Mouse (Mus musculus) urinary bladder, adult 18-20 months (tissue): ENCODE results near the gene Nif3l1.
A peak's percentile ranks its signal among the peaks of the same experiment; 100 is the strongest.

Experiments used
- DNase-seq, 2 experiments: peaks; one replicate each; pipeline ENCODE4 v3.0.0; 2022; ENCODE audit warnings: low spot score in 2 of 2, mixed read lengths in 2 of 2

Gene Nif3l1

DNA sequence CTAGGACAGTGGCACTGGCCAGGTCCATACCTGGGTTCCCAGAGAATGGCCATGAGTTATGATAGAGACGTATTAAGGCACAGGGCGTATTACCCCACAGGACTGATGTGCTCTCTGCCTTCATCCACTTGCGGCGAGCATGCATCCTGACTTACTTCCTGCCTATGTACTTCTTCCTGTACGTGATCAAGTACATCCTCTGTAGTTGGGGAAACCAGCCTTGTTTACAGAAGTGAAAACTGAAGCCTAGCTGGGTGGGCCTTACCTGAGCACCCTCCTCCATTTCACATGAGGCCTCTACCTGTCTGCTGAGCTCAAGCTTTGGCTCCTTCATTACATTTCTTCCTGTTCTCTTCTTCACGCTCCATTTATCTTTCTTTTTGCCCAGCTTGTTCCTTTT, 9.4 kb downstream of the Nif3l1 start:
- no peak for DNase-seq

DNA sequence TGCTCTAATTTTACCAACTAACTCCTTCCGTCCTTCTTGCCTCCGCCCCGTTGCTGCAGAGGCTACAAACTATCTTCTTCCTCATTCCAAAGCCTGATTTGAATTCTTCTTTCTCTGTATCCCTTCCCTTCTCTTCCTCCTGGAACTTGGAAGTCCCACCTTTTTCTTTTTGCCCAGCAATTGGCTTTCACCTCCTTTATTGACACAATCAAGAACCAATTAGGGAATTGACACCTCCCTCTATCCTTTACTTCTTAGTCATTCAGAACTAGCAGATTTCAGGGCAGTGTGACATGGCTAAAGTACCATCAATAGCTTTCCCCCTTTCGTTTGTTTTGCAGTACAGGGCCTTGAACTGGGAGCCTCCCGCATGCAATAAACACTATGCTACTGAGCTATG, 13.2 kb downstream of the Nif3l1 start:
- DNase-seq, result no peak

GRCm38 (mm10) chr1:58458867-58459266, 13.9 kb downstream of the Nif3l1 start:
- DNase-seq, result no peak

GRCm38 (mm10) chr1:58460566-58460965, 15.6 kb downstream of the Nif3l1 start:
- no peak for DNase-seq

GRCm38 (mm10) chr1:58463935-58464334, 19.0 kb downstream of the Nif3l1 start:
- no peak for DNase-seq

- DNase-seq, result no peak
Measured at GRCm38 (mm10) chr1:58465042-58465441, 20.1 kb downstream of the Nif3l1 start.

GRCm38 (mm10) chr1:58465561-58465960, 20.6 kb downstream of the Nif3l1 start:
- no peak for DNase-seq

GRCm38 (mm10) chr1:58475662-58476061, 30.7 kb downstream of the Nif3l1 start:
- no peak for DNase-seq

GRCm38 (mm10) chr1:58482647-58483046, 37.7 kb downstream of the Nif3l1 start:
- DNase-seq, result no peak

- DNase-seq, result no peak
Measured at GRCm38 (mm10) chr1:58495603-58496002, 50.7 kb downstream of the Nif3l1 start.

DNA sequence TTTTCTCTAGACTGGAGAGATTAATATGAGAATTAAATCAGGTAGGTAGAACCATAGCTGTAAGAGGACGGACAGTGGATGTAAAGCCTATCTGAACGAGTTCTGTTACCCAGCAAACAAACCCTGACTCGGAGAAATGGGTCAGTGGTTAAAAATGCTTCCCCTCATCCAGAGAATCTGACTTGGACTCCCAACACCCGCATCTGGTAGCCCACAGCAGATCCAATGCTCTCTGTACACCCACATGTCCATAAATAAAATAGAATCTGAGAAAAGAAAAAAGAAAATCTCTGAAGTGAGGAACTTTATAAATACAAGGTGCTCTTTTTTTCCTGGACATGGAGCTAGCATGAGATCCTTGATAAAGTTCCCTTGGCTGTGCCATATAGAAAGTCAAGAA, 52.7 kb downstream of the Nif3l1 start:
- DNase-seq, result no peak

- DNase-seq, result no peak
Measured at GRCm38 (mm10) chr1:58498758-58499157, 53.8 kb downstream of the Nif3l1 start.

GRCm38 (mm10) chr1:58503134-58503533, 58.2 kb downstream of the Nif3l1 start:
- no peak for DNase-seq

- no peak for DNase-seq
Measured at GRCm38 (mm10) chr1:58503793-58504370, 58.9 kb downstream of the Nif3l1 start.

DNA sequence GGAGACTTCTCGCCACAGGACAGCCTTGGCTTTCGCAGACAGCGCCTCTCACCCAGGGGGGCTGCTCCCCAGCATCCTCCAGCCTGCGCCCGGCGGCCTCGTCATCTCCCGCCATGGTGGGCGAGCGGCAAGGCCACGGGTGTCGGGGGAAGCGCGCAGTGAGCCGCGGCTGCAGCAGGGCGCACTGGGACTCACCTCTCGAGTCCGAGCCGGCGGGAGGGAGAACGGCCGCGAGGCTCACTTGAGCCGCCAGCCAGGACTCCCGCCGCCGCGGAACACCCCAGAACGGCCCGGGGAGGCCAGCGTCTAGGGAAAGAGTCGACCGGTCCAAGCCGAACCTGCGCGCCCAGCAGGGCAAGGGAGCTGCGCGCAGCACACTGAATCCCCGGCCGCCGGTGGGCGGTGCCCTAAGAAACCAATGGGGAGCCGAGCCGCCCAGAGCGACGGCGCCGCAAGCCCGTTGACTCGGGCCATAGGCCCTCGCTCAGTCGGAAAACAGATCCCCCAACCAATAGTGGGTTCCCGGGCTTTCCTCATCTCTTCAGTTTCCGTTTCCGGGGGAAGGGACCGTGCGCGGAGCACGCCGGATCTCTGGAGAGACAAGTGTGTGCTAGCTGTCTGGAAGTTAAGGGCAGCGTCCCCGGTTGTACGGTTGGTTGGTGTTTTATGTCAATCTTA, 59.8 kb downstream of the Nif3l1 start, which contains the start of gene Orc2:
Gene Orc2 (minus strand): TSS at position 533 of the 678 bp plus-strand sequence.
- DNase-seq, result peak; percentile 79 to 85

- DNase-seq, result no peak
Measured at GRCm38 (mm10) chr1:58507249-58507648, 62.3 kb downstream of the Nif3l1 start.
